Mouse (Mus musculus): ENCODE data around the gene Kif21a. TPM values are rescaled to one million over a fixed set of nuclear protein-coding genes. Genes with fewer than 3 reads are reported as not detected.
A peak's percentile ranks its signal among the peaks of the same experiment; 100 is the strongest.

The Kif21a gene
- 1 to 10 TPM; 5.9 to 6.3 TPM for total RNA-seq (2021)
- long read RNA-seq, experiment 1, partial matches to known transcripts = 0 of 3 reads
- long read RNA-seq, experiment 1, other reads (novel, unspliced or antisense) = 3 of 3 reads
- long read RNA-seq, experiment 2, partial matches to known transcripts = 1 of 1 reads
- long read RNA-seq, experiment 2, other reads (novel, unspliced or antisense) = 0 of 1 reads

DNA sequence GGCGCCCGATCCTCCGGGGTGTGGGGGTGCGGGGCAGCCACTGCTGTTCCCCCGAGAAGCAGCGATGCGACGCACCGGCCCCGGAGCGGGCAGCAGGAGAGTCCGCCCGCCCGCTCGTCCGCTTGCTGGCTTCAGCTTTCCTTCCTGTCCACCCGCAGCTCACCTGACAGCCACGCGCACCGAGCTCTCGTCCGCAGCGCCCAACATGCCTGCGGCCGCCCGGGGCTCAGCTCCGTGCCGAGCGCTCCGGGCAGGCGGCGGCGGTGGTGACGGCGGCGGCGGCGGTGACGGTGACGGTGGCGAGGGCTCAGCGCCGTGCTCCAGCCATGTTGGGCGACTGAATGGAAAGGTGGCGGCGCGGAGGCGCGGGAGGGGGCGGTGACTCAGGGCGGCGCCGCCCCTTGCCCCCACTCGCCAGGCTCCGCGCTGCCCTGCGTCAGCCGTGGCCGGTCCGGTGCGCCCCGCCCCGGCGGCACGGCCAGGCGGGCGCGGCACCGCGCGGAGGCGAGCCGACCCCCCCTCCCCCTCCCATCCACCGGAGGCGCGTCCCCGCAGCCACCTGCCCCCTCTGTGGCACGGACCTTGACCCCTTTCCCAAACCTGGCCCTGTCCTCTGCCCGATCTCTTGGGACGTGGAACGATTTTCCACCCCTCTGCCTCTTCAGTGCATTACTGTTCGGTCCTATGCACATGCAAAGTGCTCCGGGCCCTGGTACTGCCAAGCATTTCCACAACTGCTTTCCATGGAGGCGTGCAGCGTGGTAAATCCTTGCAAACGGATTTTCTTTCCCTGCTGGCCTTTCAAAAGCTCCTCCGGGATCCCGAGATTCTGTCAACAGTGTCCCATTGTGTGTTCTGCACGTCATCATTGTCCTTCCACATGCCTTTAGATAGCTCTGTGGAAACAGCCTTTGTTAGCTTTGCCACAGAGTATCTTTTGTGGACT is at the start of gene Kif21a:
Kif21a (minus strand) TSS at position 453 of the 946 bp plus-strand sequence.
- DNase-seq (ENCODE audit: low spot score in 2 of 2) = peak; percentile 49 to 60

DNA sequence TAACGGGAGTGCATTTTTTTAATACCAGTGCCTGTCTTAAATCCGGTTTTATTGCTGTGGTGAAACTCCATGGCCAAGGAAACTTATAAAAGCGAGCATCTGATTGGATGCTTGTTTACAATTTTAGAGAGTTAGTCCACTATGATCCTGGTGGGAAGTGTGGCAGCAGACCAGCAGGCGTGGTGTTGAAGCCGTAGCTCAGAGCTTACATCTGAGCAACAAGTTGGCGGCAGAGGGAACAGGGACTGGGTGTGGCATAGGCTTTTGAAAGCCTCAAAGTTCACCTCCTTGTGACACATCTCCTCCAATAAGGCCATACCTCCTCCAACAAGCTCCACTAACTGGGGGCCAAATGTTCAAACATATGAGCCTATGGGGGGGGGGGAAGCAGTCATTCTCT is 46.9 kb upstream of the Kif21a start:
- no peak for DNase-seq (ENCODE audit: low spot score in 2 of 2)

DNA sequence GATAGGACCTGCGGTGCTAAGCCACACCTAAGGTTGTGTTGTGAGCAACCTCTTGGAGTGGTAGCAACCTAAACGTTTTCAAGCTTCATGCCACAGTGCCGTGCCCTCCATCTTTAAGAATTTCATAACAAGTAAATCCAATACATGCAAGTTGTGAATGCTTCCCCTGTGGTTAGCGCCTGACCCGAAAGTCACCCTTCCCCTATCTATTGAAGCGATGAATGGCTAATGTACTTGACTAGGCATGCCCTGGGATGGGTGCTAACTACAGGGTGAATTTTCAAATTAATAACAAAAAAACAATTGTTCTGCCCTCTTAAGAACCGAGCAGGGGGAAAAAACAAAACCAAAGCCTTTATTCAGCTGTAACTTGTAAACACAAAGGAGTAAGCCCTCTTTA is 39.7 kb upstream of the Kif21a start:
- DNase-seq (ENCODE audit: low spot score in 2 of 2) = no peak

DNA sequence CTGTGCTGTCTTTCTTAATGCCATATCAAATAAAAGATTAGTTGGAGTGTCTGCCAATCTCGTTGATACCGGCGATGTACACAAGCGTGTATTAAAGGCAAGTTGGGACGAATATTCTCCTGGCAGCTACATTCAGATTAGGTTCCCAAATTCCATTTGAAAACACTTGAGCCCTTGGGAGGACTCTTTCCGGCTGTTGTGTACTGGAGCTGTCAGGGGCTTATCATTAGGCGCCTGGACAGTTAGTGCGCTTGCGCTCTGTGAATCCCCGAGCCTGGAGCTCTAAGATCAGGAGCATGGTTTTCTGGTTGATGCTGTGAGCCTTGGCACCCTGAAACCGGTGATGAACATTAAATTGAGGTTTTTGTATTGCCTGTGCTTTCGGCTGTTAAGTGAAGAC is 38.3 kb upstream of the Kif21a start:
- no peak for DNase-seq (ENCODE audit: low spot score in 2 of 2)

DNA sequence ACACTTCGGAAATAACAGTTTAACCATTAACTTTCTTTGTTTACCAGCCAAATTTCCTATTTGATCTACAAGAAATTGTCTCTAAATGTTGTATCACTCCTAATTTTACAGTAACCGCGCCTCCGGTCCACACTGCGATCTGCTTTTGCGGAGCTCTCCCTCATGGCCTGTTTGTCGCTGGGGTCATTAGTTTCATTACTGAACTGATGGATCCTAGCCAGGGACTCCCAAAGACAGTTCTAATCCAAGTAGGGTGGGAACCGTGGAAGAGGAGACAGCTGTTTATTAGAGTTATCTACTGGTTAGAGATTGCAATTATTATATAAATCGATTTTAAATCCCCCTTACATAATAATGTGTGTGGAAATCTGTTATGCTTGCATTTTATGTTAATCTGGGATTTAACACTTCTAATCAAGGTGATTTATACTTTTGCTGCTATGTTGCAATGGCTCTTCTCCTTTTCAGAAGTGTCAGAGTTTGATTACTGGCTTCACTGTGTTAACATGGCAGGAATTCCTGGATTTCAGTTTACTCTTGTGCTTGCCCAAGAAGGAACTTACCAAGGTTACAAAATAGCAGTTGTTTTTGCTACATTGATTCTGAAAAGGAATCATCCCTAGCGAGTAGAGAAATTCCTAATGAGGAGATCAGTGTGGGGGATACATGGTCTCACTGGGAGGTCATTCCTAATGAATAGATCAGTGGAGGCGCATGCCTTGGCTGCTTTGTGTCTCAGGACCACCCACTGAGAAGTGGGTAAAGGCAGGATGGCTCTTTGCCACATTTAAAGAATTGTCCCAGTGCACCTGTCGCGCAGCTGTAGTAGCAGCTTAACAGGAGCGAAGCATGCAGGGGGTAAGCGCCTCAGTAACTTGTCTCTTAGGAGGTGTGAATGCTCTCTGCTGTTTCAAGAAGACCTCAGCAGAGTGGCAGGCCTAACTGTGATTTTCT is 28.0 kb upstream of the Kif21a start:
- no peak for DNase-seq (ENCODE audit: low spot score in 2 of 2)

DNA sequence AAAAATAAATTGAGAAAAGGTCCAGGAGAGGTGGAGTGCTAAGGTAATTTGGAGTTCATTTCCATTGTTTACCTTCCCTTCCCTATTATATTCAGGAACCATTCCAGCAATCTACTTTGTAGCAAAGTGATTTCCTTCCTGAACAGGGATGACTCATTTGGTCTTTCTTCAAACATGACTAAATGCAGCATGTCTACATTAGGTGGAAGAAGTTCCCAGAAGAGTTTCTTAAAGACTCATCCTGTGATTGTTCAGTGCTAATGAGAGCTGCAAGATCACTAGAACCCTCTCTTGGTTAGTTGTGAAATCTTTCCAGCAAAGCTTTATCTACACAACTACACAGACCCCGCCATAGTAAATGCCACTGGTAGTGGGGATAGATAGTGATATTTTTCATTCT is 22.7 kb upstream of the Kif21a start:
- no peak for DNase-seq (ENCODE audit: low spot score in 2 of 2)

DNA sequence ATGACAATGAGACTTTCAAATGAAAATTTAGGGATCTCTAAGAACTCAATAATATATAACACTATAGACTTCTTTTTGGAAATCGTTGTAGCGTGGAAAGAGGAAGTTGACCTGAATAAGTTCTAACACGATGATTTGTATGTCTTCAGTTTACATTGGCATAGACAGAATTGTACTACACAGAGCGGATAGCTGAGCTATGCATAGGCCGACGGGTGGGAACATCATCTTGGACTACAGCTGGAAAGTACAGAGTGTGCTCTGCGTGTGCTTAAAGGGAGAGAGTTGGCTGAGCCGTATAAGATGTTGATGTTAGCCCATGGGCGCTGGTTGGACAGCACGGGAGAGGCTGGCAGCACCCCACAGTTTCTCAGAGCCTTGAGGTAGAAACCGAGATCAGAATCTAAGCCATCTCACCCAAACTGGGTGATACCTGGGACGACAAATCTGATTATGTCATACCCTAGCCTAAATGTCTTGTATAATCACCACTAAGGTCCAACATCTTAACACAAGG is 14.6 kb upstream of the Kif21a start:
- DNase-seq (ENCODE audit: low spot score in 2 of 2) = no peak

DNA sequence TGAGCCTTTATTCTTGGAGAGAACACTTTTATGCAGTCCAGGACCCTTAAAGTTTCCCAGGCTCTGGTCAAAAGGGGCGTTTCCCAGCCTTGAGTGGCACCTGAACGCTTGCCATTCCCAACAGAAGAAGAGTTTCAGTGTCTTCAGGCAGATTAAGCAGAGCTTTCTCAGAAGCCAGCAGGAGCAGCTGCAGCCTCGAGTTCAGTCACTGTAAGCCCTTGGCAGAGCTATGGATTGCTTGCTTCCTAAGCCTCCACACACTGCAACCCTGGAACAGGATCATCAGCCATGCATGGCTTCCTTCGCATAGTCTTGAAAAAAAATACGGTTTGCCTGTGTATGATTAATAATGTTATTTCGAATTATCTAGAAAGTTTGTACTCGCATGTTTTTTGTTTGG is 14.1 kb upstream of the Kif21a start:
- no peak for DNase-seq (ENCODE audit: low spot score in 2 of 2)

DNA sequence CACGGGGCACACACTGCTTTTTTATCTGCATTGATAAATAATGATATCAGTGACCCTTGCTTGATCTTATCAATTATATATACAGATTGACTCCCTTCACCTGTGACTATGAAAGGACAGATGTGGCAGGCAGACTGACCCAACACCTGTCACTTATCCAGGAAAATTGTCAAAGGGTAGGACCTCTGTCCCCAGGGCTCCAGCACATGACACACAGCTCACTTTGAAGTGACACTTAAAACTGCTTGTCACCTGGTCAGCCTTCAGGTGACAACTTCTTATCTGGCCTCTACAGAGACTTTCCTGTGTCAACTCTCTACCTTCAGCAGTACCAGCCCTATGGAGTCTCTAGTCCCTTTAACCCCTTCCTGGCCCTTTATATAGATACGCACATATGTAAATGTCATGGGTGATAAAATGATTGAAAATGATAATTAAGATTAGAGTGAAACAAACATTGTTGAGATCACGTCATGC is 7.2 kb upstream of the Kif21a start:
- DNase-seq (ENCODE audit: low spot score in 2 of 2) = no peak

DNA sequence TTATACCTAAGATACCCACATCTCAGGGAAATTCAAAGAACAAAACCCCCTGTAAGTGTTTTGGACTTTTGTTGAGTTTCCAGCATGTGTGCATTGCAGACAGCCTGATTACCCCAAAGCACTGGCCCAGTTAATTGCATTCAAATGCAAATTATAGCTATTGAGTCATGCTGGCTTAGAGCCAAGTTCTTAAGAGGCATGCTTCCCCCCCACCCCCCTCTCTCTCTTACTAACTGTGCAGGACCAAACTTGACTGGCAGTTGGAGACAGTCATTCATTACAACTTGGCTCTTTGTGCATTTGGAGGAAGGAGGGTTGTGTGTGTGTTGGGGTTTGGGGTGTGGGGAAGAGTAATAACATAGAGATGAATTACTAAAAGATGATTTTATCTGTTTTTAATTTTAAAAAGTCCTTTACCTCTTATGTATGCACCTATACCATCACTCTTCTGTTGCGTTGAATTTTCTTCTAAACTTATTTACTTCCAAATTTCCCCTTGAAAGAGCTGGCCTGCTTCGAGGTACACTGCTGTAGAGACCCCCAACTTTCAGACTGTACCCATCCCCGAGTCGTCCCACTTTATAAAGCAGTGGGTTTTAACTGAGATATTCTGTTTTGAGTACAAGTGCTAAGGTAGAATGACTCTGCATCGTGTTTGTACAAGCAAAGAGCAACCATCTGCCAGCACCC is 6.6 kb upstream of the Kif21a start:
- DNase-seq (ENCODE audit: low spot score in 2 of 2) = no peak

DNA sequence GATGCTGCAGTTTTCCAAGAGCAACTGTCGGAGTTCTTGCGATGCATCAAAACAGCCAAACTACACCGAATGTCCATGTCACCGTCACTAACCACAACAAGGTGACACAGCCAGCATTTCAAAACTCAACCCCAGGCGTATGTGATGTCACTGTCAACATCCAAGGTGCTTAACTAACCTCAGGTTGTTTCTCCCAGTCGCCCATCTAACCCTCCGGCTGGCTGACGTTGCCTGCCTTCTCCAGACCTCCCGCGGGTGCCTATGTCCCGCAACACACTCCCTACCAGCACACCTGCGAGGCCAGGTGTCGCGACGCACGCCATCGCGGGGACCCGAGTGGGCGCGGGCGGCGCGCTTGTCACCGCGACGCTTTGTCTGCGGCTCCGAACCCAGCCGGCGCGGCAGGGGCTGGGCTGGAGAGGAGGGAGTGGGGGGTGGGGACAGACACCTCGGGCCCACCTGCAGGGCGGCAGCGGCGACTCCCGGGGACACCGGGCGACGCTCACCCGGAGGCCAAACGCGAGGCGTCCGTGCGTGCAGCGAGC is 725 bp downstream of the Kif21a start:
- no peak for DNase-seq (ENCODE audit: low spot score in 2 of 2)

DNA sequence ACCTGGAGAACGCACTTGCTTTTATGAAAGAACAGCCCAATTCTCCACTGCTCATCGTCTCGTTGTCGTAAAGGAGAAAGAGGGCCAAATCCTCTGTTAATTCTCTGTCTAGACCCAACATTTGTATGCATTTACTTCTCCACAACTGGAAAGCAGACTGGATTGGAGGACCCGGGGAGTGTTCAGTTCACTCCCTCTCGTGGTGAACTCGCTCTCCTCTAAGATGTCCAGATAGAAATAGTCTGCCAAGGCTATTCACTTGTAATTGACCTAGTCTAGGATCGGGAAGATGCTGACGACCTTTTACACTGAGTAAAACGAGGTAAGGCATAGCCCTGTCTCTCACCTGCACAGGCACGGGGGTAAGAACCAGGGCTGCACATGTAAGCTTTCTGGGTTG is 2.1 kb downstream of the Kif21a start:
- no peak for DNase-seq (ENCODE audit: low spot score in 2 of 2)

DNA sequence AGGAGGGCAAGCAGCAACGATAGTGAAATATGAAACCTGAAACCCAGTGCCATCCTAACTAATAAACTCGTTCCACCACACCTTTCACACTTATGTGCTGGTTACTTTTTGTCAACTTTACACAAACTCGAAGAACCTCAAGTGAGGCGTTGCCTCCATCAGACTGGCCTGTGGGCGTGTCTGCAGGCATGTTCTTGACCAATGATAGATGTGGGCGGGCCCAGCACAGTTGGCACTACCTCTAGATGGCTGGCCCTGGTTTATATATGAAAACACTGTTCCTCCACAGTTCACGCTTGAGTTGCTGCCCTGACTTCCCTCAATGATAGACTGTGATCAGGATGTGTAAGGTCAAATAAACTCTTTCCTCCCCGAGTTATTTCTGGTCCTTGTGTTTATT is 3.2 kb downstream of the Kif21a start:
- no peak for DNase-seq (ENCODE audit: low spot score in 2 of 2)

DNA sequence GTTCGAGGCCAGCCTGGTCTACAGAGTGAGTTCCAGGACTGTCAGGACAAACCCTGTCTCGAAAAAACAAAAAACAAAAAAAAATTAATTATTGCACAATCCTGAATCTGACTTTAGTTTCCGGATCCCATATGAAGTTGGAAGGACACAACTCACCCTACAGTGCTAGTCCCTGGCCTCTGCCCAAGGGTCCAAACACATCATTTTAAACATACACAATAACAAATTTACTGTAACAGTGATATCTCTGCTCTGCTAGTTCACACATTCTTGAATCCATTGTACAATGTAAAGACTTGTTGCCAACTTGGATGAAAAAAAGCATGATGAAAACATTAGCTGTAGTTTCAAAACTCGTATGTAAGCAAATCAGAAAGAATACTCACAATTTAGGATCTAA is 6.5 kb downstream of the Kif21a start:
- DNase-seq (ENCODE audit: low spot score in 2 of 2) = no peak

DNA sequence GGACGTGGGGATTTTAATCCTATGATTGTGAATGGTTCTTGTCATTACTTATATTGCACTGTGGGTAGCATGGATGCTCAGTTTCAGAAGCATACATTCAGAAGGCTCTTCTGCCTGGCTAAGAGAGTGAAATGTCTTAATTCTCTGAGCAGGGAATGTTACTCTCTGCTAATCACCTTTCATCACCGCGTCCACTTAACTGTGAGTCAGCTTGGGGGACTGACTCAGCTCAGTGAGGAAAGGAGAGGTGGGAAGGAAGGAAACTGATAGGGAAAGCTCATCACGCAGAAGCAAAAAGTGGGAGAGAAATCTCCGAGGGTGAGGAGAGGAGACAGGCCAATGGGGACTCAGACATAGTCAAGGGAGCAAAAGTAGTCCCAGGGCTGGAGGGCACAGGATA is 10.9 kb downstream of the Kif21a start:
- DNase-seq (ENCODE audit: low spot score in 2 of 2) = no peak

DNA sequence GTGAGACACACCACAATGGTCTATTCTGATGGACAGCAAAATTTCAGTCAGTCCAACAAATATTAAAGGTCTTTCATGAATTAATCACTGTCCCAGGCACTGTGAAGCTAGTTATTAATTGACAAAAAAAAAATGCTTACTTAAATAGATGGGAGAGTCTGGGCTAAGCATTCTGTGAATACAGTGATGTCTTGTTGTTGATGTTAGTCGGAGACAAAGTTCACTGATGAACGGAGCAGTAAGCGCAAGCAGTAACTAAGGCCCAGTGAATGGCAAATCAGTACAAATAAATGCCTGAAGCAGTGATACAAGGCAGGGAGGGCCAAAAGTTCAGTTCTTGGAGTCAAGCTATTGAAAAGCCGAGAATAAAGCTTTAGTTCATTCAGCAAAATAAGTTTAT is 15.7 kb downstream of the Kif21a start:
- no peak for DNase-seq (ENCODE audit: low spot score in 2 of 2)

DNA sequence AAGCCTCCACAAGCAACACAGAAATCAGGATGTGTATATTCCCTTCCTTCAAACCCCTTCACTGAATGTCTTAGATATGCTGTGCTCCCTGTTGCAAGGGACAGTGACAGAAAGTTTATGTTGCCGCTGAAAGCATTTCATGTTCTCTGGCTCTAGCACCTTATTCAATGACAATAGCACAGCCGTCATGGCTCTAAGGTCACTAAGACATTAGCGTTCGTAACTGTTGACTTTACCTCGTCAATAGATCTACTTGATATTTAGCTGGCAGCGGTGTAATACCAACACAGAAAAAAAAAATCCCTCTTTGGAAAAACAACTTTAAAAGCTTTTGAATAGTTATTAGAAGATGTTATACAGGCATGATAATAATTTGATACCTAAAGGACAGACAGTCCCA is 16.2 kb downstream of the Kif21a start:
- DNase-seq (ENCODE audit: low spot score in 2 of 2) = no peak

DNA sequence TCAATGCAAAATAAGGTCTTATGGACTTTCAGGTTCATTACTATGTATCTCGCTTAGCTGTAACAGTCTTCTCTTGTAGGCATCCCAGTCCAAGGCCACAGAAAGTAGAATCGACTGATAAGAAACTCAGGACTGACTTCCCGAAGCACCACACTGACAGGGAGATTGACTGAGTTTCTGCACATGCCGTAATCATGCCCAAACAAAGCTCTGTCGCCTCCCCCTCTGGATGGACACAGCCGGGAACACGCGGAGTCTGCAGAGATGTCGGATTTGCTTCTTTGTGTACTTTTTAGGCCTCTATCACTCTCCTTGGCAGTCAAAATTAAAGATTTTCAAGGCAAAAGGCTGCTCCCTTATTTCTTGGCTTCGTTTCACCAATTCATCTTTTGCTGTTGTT is 20.8 kb downstream of the Kif21a start:
- DNase-seq (ENCODE audit: low spot score in 2 of 2) = no peak

DNA sequence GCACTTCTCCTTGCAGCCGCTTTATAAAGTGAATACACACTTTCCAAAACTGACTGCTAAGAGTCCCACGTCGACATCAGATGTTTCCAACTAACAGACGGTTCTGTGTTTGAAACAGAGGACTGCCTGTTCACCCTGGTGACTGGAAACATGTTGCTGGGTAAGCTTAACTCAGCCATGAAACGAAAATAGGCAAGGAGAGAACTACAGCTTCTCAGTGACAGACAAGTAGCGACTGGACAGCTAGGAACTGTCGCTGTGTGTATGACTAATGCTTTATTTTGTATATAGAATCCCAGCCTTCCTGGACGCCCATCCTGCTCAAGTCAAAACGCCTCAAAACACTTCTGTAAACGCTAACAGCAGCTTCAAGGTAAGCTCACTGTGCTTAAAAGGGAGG is 21.3 kb downstream of the Kif21a start:
- DNase-seq (ENCODE audit: low spot score in 2 of 2) = no peak

DNA sequence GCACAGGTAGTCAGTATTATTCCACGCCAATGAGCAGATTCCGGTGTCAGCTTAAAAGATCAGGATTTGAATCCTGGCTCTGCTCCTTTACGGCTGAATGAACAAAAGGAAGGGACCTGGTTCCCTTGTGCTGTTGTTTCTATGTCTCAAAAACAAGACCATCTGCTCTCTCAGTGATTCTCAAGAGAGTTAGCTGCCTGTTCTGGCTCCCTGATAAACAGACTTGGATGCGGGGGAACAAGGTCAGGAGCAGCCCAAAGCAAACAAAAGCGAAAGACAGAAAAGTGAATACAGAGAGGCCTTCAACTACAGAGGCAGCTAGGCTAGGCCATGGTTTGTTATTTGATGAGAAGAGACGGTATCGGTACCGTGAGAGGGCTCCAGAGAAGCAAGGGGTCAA is 27.5 kb downstream of the Kif21a start:
- DNase-seq (ENCODE audit: low spot score in 2 of 2) = no peak

DNA sequence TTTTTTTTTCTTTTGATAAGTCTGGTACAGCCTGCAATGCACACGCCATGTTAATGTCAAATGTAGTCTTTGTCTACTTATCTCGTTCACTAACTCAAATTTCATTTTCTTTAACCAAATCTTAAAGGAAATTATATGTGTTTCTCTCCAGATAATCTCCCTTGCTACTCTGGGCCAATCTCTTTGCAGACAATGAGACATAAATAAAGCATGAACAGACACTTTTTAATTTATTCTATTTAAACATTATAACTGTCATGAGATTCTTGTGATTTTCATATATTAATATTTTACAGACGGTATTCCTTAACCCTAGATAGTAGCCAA is 30.9 kb downstream of the Kif21a start:
- no peak for DNase-seq (ENCODE audit: low spot score in 2 of 2)
